Mouse (Mus musculus) CH12.LX (cell line): Measurements from ENCODE around the gene Gm8439. TPM values are rescaled to one million over a fixed set of nuclear protein-coding genes. Genes with fewer than 3 reads are reported as not detected.

Source experiments
- DNase-seq: peaks from one replicate; pipeline ENCODE4 v3.0.0-alpha.2; 2013; ENCODE audit errors: extremely low read depth
- H3K27ac ChIP-seq: 2 replicates; pipeline ENCODE4 v1.5.1; 2012; ENCODE audit warnings: low read depth, mild to moderate bottlenecking, control low read depth, moderate library complexity; ENCODE audit not compliant: insufficient read depth
- H3K27me3 ChIP-seq: replicated peaks from 2 replicates; pipeline ENCODE3; 2012; ENCODE audit warnings: inconsistent platforms
- H3K36me3 ChIP-seq, 2 experiments: replicated peaks in 1 of 2; 2 replicates each; pipeline versions ENCODE3 to v1.6.1; 2012; ENCODE audit warnings: inconsistent platforms in 1 of 2, low read length in 1 of 2, mild to moderate bottlenecking in 1 of 2, mixed read lengths in 1 of 2, moderate library complexity in 1 of 2; ENCODE audit not compliant: control insufficient read depth in 1 of 2, insufficient read depth in 1 of 2
- H3K4me1 ChIP-seq, 2 experiments: 2 replicates each; pipeline ENCODE4 v1.6.1; 2012; ENCODE audit warnings: inconsistent platforms in 1 of 2, moderate library complexity in 1 of 2; ENCODE audit not compliant: insufficient read depth in 2 of 2, control insufficient read depth in 1 of 2
- H3K4me2 ChIP-seq: 2 replicates; pipeline ENCODE4 v1.6.1; 2012; ENCODE audit warnings: low read depth, mild to moderate bottlenecking, control low read depth; ENCODE audit not compliant: poor library complexity, insufficient read depth, severe bottlenecking
- H3K4me3 ChIP-seq, 3 experiments: fragments of 150-350 bp in 1 of 3; sonication (generic) in 1 of 3; replicated peaks in 1 of 3; 2 replicates each; pipeline versions ENCODE3 to v1.5.1; 2011 to 2012; ENCODE audit warnings: low read depth in 2 of 3, low read length in 2 of 3, mild to moderate bottlenecking in 2 of 3, moderate library complexity in 2 of 3, control low read depth in 1 of 3, improper control_type of control experiment in 1 of 3, inconsistent platforms in 1 of 3, mixed read lengths in 1 of 3; ENCODE audit not compliant: poor library complexity in 1 of 3
- H3K79me2 ChIP-seq: replicated peaks from 2 replicates; pipeline ENCODE4 v1.6.1; 2012; ENCODE audit warnings: mild to moderate bottlenecking, moderate library complexity; ENCODE audit not compliant: control insufficient read depth, poor library complexity, insufficient read depth, severe bottlenecking; ENCODE audit errors: extremely low read depth
- H3K9ac ChIP-seq: 2 replicates; pipeline ENCODE4 v1.6.1; 2012; ENCODE audit warnings: low read depth, mild to moderate bottlenecking, control low read depth, moderate library complexity; ENCODE audit not compliant: insufficient read depth
- H3K9me3 ChIP-seq: replicated peaks from 2 replicates; pipeline ENCODE3; 2012; ENCODE audit warnings: low read length, inconsistent platforms, mixed read lengths
- BHLHE40 ChIP-seq: IDR thresholded peaks from 2 replicates; pipeline ENCODE4 v1.6.1; 2011; ENCODE audit warnings: mild to moderate bottlenecking, low read depth, low read length, improper control_type of control experiment
- CHD1 ChIP-seq: IDR thresholded peaks from 2 replicates; pipeline ENCODE4 v1.6.1; 2012; ENCODE audit warnings: low read depth, low read length, improper control_type of control experiment, inconsistent platforms
- CHD2 ChIP-seq: IDR thresholded peaks from 2 replicates; pipeline ENCODE4 v1.6.1; 2011; ENCODE audit warnings: low read length, improper control_type of control experiment
- CTCF ChIP-seq, 2 experiments: IDR thresholded peaks in 1 of 2; conservative IDR thresholded peaks in 1 of 2; 2 replicates each; pipeline ENCODE4 v1.5.1; 2011 to 2012; ENCODE audit warnings: low read depth in 2 of 2, low read length in 2 of 2, improper control_type of control experiment in 1 of 2, inconsistent platforms in 1 of 2, mild to moderate bottlenecking in 1 of 2, moderate library complexity in 1 of 2
- EP300 ChIP-seq: IDR thresholded peaks from 2 replicates; pipeline ENCODE4 v1.6.1; 2011; ENCODE audit warnings: low read length, improper control_type of control experiment
- HCFC1 ChIP-seq: IDR thresholded peaks from 2 replicates; pipeline ENCODE4 v1.6.1; 2012; ENCODE audit warnings: low read depth, mild to moderate bottlenecking, inconsistent platforms, low read length, improper control_type of control experiment
- IRF4 ChIP-seq: IDR thresholded peaks from 2 replicates; pipeline ENCODE4 v1.6.1; 2014; ENCODE audit warnings: low read depth, mild to moderate bottlenecking, inconsistent platforms, low read length, improper control_type of control experiment
- JUN ChIP-seq: IDR thresholded peaks from 2 replicates; pipeline ENCODE4 v1.6.1; 2011; ENCODE audit warnings: low read depth, mild to moderate bottlenecking, low read length, improper control_type of control experiment, moderate library complexity; ENCODE audit not compliant: insufficient read depth
- JUND ChIP-seq: conservative IDR thresholded peaks from 2 replicates; pipeline ENCODE4 v1.6.1; 2011; ENCODE audit warnings: low read depth, low read length, improper control_type of control experiment
- MAFK ChIP-seq: IDR thresholded peaks from 2 replicates; pipeline ENCODE4 v1.6.1; 2011; ENCODE audit warnings: low read length, improper control_type of control experiment; ENCODE audit not compliant: insufficient replicate concordance
- MAX ChIP-seq: IDR thresholded peaks from 2 replicates; pipeline ENCODE4 v1.6.1; 2011; ENCODE audit warnings: low read length, improper control_type of control experiment
- MAZ ChIP-seq: IDR thresholded peaks from 2 replicates; pipeline ENCODE4 v1.6.1; 2012; ENCODE audit warnings: low read depth, mild to moderate bottlenecking, inconsistent platforms, low read length, improper control_type of control experiment, moderate library complexity
- MEF2A ChIP-seq: IDR thresholded peaks from 2 replicates; pipeline ENCODE4 v1.6.1; 2014; ENCODE audit warnings: low read depth, mild to moderate bottlenecking, inconsistent platforms, low read length, improper control_type of control experiment, borderline replicate concordance
- POLR2A ChIP-seq: IDR thresholded peaks from 2 replicates; pipeline ENCODE4 v1.6.1; 2011; ENCODE audit warnings: low read depth, mild to moderate bottlenecking, improper control_type of control experiment, low read length
- SIN3A ChIP-seq: IDR thresholded peaks from 2 replicates; pipeline ENCODE4 v1.6.1; 2012; ENCODE audit warnings: low read length, improper control_type of control experiment, inconsistent platforms
- SMC3 ChIP-seq: IDR thresholded peaks from 2 replicates; pipeline ENCODE4 v1.6.1; 2011; ENCODE audit warnings: low read depth, low read length, improper control_type of control experiment
- TBP ChIP-seq: conservative IDR thresholded peaks from 2 replicates; pipeline ENCODE4 v1.6.1; 2011; ENCODE audit warnings: low read depth, low read length, improper control_type of control experiment
- TCF12 ChIP-seq: IDR thresholded peaks from 2 replicates; pipeline ENCODE4 v1.6.1; 2014; ENCODE audit warnings: low read depth, mild to moderate bottlenecking, inconsistent platforms, low read length, improper control_type of control experiment
- USF1 ChIP-seq: IDR thresholded peaks from 2 replicates; pipeline ENCODE4 v1.6.1; 2014; ENCODE audit warnings: low read depth, mild to moderate bottlenecking, inconsistent platforms, low read length, improper control_type of control experiment
- ZC3H11A ChIP-seq: IDR thresholded peaks from 2 replicates; pipeline ENCODE4 v1.6.1; 2012; ENCODE audit warnings: low read depth, mild to moderate bottlenecking, inconsistent platforms, low read length, improper control_type of control experiment
- ZNF384 ChIP-seq: IDR thresholded peaks from 2 replicates; pipeline ENCODE4 v1.6.1; 2012; ENCODE audit warnings: low read depth, low read length, improper control_type of control experiment, inconsistent platforms
- dilution Hi-C: fragments of 300-500 bp; cut with MboI; formaldehyde crosslinking; loops from 2 replicates; pipeline ENCODE4 v1.14.3; 2020; ENCODE audit warnings: low sequenced_read_pairs; ENCODE audit not compliant: extremely low pct_unique_long_range_greater_than_20kb, extremely low pct_ligation_motif_present
- in situ Hi-C: fragments of 300-500 bp; cut with MboI; formaldehyde crosslinking; loops from 3 replicates; pipeline ENCODE4 v1.14.3; 2019; ENCODE audit warnings: low sequenced_read_pairs, low pct_ligation_motif_present, low pct_unique_long_range_greater_than_20kb, mixed read lengths
- polyA plus RNA-seq: library from polyadenylated mRNA; unstranded; fragments of >175 nt; gene quantifications from 2 replicates; pipeline ENCODE4 v1.2.1, GENCODE M21; 2012; ENCODE audit warnings: low read depth; ENCODE audit not compliant: insufficient read length
- total RNA-seq, 2 experiments: library from RNA; depleted of rRNA; stranded (reverse); fragments of 300-350 nt in 1 of 2; fragments of >200 nt in 1 of 2; gene quantifications; 2 replicates each; pipeline ENCODE4 v1.2.3; 2012 to 2014

Gm8439 gene
- total and polyA plus RNA-seq, 3 experiments = not detected

- Histone ChIP-seq H3K4me2 (no peak overlapping the region), H3K9me3 (no peaks in the 10 kb centered on the region), H3K36me3 (no peaks in the 10 kb centered on the region), H3K4me1 (peaks cover 6 to 30% of the 10 kb centered on the region in 2 experiments), H3K4me3 (no peak overlapping the region), H3K27me3 (peaks cover 22% of the 10 kb centered on the region), H3K79me2 (no peaks in the 10 kb centered on the region), H3K27ac (no peak overlapping the region), H3K9ac (no peak overlapping the region)
- dilution Hi-C loops = no loop called here
- DNase-seq = no peak
- TF ChIP-seq MAX (no peak), JUND (no peak), TBP (no peak), USF1 (no peak), SMC3 (no peak), SIN3A (no peak), TCF12 (no peak), ZNF384 (no peak), ZC3H11A (no peak), MEF2A (no peak), JUN (no peak), CTCF (conservative IDR thresholded peaks at IDR 0.05 in 1 of 2, IDR thresholded peaks at IDR 0.05 in 1 of 2; ENCODE audit: low read depth in 2 of 2, low read length in 2 of 2) (no peak), CHD1 (no peak), CHD2 (no peak), BHLHE40 (no peak), HCFC1 (no peak), MAZ (no peak), POLR2A (no peak)
- in situ Hi-C loops = loop anchor here (25.0 kb wide), 1 partner anchor 275 kb away; the partner anchor contains the start of gene Rims3
Observed at GRCm38 (mm10) chr4:120586986-120587385, 1.6 kb upstream of the Gm8439 start.

DNA sequence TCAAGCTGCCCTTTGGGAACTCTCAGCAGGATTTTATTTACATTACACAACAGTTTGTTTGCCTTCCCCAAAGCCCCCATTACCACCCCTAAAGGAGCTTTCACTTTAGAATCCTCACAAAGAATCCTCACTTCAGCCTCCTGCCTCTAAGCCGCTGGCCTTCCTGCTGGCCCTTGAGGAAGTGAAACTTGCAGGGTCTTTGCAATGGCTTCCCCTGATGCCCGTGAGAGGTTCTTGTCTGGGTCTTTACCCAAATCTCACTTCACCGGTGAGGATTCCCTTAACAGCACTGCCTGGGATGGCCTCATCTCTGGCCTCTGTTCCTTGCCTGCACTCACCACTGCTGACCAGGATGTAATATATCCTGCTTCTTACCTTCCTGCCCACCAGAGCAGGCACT lies 525 bp downstream of the Gm8439 start:
- H3K4me2 ChIP-seq = peak overlapping the region; percentile 69
- TF ChIP-seq TBP = no peak
- TF ChIP-seq IRF4 = peak; percentile 91
- no peak for TF ChIP-seq MAFK
- TF ChIP-seq EP300 = peak; percentile 45; the same call in 1 of the 2 replicates
- H3K4me1 ChIP-seq = peaks cover 6 to 30% of the 10 kb centered on the region in 2 experiments
- H3K9ac ChIP-seq = 0 out of 2 replicates have a peak overlapping the region, but pooled peaks have one; percentile 31
- dilution Hi-C loops = no loop called here
- no peak for DNase-seq
- H3K4me3 ChIP-seq = no peak overlapping the region
- H3K9me3 ChIP-seq = no peaks in the 10 kb centered on the region
- peaks cover 22% of the 10 kb centered on the region for H3K27me3 ChIP-seq
- H3K79me2 ChIP-seq = no peaks in the 10 kb centered on the region
- no peaks in the 10 kb centered on the region for H3K36me3 ChIP-seq
- H3K27ac ChIP-seq = no peak overlapping the region
- in situ Hi-C loops = loop anchor here (25.0 kb wide), 1 partner anchor 273 kb away; the partner anchor contains the start of gene Rims3
